Mouse (Mus musculus): ENCODE measurements around the gene Gm5565.
A peak's percentile ranks its signal among the peaks of the same experiment; 100 is the strongest.
"Not testable (repeated sequence)": the region's sequence is repeated elsewhere in the genome, so short reads cannot be mapped to it uniquely, and the experiment has no call there.

Gm5565 gene

DNA sequence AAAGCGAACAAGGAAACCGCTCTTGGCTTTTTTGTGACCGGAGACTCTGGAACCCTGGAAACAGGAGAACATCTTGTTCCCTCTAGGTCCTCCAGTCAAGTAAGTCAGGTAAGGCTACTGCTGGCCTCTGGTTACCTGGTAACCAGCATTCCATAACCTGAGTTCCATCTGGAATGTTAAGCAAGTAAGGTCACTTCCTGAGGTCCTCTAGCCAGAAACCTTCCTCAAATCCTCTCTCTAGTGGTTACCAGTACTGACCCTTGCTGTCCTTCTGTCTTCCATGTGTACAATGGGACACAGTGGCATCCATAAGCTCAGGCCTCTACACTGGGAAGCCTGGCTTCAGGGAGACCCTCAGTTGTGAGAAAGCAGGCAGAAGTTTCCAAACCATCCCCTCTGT lies at the start of gene Gm5565:
Gm5565 (minus strand) TSS at position 101 of the 400 bp plus-strand sequence.
- not testable (repeated sequence) for DNase-seq (ENCODE audit: low spot score)

DNA sequence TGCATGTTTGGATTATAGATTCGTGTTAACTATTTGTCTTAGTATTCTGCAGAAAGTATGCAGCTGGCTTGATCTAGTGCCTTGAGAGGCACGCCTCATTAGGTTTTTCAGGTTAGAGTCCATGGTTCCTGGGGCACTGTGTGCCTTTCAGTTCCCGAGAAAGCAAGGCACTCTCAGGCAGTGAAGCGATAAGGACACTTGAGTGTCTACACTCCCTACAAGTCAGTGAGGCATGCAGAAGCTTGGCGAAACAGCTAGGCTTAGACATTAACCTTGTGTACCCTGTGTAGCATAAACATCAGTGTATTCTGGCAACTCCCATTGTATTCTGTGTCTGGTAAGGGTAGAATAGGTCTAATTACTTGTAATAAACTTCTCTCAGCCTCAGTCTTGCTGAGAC lies 45.2 kb upstream of the Gm5565 start:
- no peak for DNase-seq (ENCODE audit: low spot score)

DNA sequence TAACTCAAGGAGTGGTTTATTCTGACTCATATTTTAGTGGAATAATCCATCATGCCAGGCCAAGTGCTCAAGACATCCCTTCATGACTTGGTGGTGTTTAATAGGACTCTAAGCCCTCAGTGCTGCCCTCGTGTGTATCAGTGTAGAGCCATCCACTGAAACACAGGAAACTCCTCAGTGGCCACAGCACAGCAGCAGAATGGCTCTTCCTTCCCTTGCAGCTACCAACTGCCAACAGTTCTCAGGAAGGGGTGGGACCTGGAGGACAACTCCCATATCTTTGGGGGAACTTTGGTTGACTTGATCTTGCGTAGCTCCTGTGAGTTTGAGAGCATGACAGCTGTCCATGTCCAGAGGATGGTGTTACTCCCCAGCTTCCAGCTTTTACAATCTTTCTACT lies 43.6 kb upstream of the Gm5565 start:
- no peak for DNase-seq (ENCODE audit: low spot score)

DNA sequence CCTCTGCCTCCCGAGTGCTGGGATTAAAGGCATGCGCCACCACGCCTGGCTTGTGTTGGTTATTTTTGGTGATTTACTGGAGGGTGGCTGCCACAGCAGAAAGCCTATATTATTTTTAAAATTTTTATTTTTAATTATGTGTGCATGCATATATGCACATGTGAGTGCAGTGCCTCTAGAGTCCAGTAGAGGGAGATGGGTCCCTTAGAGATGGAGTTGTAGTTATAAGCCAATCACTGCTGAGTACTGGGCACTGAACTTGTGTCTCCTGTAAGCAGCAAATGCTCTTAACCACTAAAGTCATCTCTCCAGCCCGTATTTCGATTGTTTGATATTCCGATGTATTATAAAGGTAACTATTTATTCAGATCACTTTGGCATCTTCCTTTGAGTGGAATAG lies 40.2 kb upstream of the Gm5565 start:
- DNase-seq (ENCODE audit: low spot score), result no peak

DNA sequence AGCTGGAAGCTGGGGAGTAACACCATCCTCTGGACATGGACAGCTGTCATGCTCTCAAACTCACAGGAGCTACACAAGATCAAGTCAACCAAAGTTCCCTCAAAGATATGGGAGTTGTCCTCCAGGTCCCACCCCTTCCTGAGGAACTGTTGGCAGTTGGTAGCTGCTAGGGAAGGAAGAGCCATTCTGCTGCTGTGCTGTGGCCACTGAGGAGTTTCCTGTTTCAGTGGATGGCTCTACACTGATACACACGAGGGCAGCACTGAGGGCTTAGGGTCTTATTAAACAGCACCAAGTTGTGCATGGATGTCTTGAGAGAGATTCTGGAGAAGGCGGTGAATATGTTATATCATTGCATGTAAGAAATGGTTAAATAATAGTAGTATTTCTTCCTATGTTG lies 39.2 kb upstream of the Gm5565 start:
- DNase-seq (ENCODE audit: low spot score), result no peak

DNA sequence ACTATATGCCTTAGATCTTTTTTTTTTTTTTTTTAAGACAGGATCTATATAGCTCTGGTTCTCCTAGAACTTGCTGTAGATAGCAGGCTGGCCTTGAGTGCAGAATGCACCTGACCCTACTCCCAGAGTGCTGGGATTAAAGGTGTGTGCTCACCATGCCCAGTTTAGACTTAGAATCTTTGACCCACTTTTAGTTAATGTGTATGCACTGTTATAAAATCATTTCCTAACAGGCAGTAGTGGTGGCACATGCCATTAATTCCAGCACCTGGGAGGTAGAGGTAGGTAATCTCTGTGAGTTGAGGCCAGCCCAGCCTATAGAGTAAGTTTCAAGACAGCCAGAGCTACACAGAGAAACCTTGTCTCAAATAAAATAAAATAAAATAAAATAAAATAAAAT lies 38.7 kb upstream of the Gm5565 start:
- no peak for DNase-seq (ENCODE audit: low spot score)

DNA sequence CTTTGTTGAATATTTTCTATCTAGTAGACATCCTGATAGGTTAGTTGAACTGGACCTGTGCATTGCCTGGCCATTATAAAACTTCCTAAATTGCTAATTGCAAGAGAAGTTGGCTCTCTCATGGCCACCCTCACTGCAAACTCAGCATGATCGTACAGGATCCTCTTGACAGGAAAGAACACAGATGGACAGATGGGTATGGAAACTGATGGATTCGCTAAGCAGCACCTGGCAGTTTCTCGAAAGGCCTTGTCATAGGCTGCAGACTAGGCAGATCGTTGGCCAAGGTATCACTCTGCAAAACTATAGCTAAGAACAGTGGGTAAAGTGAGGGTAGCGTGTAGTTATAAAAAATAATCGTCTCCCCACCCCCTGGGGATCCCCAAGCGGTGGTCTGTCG lies 33.0 kb upstream of the Gm5565 start:
- no peak for DNase-seq (ENCODE audit: low spot score)

DNA sequence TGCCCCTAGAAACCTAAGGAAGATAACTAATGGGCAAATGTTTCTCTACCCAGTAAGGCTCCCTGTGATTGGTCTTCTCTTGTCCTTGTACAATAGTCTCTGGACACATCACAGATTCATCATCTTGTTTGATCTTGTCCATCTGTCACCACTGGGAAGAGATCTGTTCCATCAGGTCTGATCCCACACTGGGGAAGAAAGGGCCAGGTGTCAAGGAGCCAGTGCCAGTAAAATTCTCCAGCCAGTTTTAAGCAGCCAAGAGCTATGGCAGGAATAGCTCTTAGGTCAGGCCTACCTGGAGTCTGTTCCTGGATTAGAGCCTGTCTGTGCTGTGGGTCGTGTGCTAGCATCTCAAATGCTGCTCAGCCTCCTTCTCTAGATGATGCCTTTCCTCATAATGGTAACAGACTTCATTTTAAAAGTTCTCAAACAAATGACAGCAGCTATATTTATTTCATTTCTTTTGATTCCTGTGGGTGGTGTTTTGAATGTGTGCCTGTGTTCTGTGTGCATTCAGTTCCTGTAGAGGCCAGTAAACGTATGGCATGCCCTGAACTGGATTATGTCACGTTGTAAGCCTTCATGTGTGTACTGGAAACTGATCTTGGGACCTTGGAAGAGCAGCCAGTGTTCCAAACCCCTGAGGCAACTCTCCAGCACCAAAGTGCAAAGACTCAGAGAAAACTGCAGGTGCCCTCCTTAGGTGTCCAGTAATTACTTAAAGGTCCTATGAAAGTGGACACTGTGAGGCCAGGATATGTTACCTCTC lies 30.3 kb upstream of the Gm5565 start:
- DNase-seq (ENCODE audit: low spot score), result no peak

DNA sequence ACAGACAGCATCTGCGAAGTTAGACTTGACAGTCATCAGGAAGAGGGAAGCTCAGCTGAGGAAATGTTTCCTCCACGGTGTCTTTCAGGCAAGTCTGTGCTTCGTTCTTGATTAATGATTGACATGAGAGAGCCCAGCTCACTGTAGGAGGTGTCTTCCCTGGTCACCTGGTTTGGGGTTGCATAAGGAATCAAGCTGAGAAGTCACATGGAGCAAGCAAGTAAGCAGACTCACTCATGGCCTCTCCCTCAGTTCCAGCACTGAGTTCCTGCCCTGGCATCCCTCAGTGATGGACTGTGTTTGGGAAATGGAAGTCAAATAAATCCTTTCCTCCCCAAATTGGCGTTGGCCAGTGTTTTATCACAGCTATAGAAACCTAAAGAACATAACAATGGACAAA lies 29.8 kb upstream of the Gm5565 start:
- no peak for DNase-seq (ENCODE audit: low spot score)

DNA sequence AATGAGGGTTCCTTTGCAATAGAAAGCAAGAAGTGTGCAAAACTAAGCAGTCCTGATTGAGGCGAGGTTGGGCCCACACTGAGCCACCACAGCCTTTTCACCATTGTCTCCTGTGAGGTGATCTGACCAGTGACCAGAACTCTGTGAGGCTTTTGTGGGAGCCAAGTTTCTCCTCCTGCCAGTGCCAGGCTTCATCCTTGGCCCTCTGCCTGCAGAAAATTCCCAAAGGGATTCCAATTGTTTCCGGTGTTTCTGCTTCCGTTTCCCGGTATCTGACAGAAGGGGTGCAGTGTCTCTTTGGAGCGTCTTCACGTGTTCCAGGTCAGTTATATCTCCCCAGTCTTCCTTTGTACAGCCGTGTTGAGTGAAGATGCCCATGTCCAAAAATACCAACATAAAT lies 28.4 kb upstream of the Gm5565 start:
- DNase-seq (ENCODE audit: low spot score), result no peak

DNA sequence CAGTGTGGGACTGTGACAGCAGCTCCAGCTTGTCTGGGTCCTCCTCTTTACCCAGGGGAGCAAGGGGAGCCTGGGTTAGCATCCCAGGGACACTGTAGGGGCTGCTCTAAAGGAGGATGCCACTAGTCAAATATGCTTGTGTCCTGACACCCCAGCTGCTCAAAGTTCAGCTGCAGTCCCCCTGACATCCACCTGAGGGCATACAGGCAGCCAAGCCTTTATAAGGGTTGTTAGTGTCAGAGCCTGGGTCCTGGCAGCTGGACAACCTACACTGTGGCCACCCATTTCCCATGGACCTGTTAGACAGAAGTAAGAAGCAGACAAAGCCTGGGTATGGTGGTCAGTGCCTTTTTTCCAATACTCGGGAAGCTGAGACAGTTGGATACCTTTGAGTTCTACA lies 27.8 kb upstream of the Gm5565 start:
- no peak for DNase-seq (ENCODE audit: low spot score)

DNA sequence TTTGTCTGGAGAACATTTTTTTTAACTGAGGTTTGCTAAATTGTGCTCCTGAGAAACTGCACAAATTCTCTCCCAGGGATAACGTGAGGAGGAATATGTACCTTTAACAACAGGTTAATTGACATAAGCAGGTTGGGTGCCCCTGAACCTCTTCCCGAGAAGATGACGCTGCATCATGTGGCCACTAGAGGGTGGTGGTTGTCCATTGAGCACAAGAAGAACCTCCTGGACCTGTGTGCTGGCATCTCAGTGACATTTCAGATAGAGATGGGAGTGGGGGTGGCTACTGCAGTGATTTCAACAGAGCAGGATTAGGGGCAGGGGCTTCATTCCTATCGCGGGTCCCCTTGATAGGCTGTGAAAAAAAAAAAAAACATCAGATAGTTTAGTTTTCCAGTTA lies 27.1 kb upstream of the Gm5565 start:
- peak; percentile 19 for DNase-seq (ENCODE audit: low spot score)

DNA sequence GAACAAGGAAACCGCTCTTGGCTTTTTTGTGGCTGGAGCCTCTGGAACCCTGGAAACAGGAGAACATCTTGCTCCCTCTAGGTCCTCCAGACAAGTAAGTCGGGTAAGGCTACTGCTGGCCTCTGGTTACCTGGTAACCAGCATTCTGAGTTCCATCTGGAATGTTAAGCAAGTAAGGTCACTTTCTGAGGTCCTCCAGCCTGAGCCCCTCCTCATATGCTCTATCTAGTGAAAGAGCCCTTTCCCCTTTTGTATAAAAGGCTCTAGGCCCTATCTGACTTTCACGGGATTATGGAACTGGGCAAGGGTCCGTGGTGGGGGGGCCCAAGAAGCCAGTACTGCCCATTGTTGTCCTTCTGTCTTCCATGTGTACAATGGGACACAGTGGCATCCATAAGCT lies 24.9 kb upstream of the Gm5565 start, which contains the start of gene 1700001J03Rik:
1700001J03Rik (minus strand) TSS at position 101 of the 400 bp plus-strand sequence.
- not testable (repeated sequence) for DNase-seq (ENCODE audit: low spot score)

DNA sequence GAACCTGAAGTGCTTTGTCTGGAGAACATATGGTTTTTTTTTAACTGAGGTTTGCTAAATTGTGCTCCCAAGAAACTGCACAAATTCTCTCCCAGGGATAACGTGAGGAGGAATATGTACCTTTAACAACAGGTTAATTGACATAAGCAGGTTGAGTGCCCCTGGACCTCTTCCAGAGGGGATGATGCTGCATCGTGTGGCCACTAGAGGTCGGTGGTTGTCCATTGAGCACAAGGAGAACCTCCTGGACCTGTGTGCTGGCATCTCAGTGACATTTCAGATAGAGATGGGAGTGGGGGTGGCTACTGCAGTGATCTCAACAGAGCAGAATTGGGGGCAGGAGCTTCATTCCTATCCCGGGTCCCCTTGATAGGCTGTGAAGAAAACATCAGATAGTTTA lies 12.4 kb upstream of the Gm5565 start:
- DNase-seq (ENCODE audit: low spot score), result not testable (repeated sequence)

DNA sequence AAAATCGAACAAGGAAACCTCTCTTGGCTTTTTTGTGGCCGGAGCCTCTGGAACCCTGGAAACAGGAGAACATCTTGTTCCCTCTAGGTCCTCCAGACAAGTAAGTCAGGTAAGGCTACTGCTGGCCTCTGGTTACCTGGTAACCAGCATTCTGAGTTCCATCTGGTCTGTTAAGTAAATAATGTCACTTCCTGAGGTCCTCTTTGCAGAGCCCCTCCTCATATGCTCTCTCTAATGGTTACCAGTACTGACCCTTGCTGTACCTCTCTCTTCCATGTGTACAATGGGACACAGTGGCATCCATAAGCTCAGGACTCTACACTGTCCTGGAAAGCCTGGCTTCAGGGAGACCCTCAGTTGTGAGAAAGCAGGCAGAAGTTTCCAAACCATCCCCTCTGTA lies 10.3 kb upstream of the Gm5565 start, which contains the start of gene Gm6309:
Gm6309 (minus strand) TSS at position 101 of the 400 bp plus-strand sequence.
- not testable (repeated sequence) for DNase-seq (ENCODE audit: low spot score)

DNA sequence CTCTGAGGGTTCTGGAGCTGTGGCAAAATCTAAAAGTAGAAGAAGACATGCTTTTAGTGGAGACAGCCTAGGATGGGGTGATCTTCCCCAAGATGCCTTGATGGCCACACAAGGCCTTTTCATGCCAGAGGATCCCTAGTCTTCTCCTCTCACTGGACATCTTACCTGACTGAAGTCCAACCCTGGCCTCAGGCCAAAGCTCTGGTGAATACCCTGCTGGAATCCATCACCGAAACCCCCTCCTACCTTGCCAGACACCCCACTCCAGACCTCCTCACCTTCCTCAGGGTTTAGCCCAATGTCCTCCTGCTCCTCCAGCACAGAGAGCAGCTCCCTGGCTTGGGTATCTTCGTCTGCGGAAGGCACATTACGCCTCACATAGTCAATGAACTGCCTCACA lies 2.0 kb downstream of the Gm5565 start:
- DNase-seq (ENCODE audit: low spot score), result not testable (repeated sequence)

DNA sequence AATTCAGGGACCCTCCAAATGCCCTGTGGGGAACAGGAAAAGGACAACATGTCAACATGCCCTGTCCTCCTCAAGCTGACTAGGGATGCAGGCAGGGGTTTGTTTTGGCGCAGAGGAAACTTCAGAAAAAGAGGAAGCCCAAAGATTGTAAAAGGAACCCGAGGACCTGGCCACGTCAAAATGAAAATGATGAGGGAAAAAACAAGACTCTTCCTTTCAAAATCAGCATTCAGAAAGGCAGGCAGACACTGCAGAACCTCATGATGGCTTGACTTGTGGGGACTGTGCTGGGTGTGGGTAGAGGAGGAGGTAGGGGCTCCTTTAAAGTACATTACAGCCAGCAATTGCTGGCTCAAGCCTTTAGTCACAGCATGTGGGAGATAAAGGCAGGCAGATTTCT lies 9.9 kb downstream of the Gm5565 start:
- no peak for DNase-seq (ENCODE audit: low spot score)

DNA sequence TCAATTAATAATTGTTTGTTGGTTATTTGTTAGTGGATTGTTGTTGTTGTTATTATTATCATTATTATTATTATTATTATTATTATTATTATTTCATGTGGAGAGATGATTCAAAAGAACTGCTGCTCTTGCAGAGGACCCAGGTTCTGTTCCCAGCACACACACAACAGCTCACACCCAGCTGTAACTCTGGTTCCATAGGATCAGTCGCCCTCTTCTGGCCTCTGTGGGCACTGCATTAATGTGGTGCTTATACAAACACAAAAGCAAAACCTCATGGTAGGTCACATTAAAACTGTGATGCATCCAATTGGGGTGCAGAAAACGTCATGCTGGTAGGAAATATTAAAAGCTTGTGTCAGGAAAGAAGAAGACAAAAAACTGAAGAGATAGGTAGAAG lies 12.4 kb downstream of the Gm5565 start:
- DNase-seq (ENCODE audit: low spot score), result no peak

Measured in spleen, adult 12 weeks (tissue).